Mouse (Mus musculus) CH12.LX (cell line): ENCODE data around the gene Reep6. TPM values are rescaled to one million over a fixed set of nuclear protein-coding genes. Genes with fewer than 3 reads are reported as not detected.

Source experiments
- DNase-seq: peaks from one replicate; pipeline ENCODE4 v3.0.0-alpha.2; 2013; ENCODE audit errors: extremely low read depth
- H3K27ac ChIP-seq: 2 replicates; pipeline ENCODE4 v1.5.1; 2012; ENCODE audit warnings: low read depth, mild to moderate bottlenecking, control low read depth, moderate library complexity; ENCODE audit not compliant: insufficient read depth
- H3K27me3 ChIP-seq: replicated peaks from 2 replicates; pipeline ENCODE3; 2012; ENCODE audit warnings: inconsistent platforms
- H3K36me3 ChIP-seq, 2 experiments: replicated peaks in 1 of 2; 2 replicates each; pipeline versions ENCODE3 to v1.6.1; 2012; ENCODE audit warnings: inconsistent platforms in 1 of 2, low read length in 1 of 2, mild to moderate bottlenecking in 1 of 2, mixed read lengths in 1 of 2, moderate library complexity in 1 of 2; ENCODE audit not compliant: control insufficient read depth in 1 of 2, insufficient read depth in 1 of 2
- H3K4me1 ChIP-seq, 2 experiments: 2 replicates each; pipeline ENCODE4 v1.6.1; 2012; ENCODE audit warnings: inconsistent platforms in 1 of 2, moderate library complexity in 1 of 2; ENCODE audit not compliant: insufficient read depth in 2 of 2, control insufficient read depth in 1 of 2
- H3K4me2 ChIP-seq: 2 replicates; pipeline ENCODE4 v1.6.1; 2012; ENCODE audit warnings: low read depth, mild to moderate bottlenecking, control low read depth; ENCODE audit not compliant: poor library complexity, insufficient read depth, severe bottlenecking
- H3K4me3 ChIP-seq, 3 experiments: fragments of 150-350 bp in 1 of 3; sonication (generic) in 1 of 3; replicated peaks in 1 of 3; 2 replicates each; pipeline versions ENCODE3 to v1.5.1; 2011 to 2012; ENCODE audit warnings: low read depth in 2 of 3, low read length in 2 of 3, mild to moderate bottlenecking in 2 of 3, moderate library complexity in 2 of 3, control low read depth in 1 of 3, improper control_type of control experiment in 1 of 3, inconsistent platforms in 1 of 3, mixed read lengths in 1 of 3; ENCODE audit not compliant: poor library complexity in 1 of 3
- H3K79me2 ChIP-seq: replicated peaks from 2 replicates; pipeline ENCODE4 v1.6.1; 2012; ENCODE audit warnings: mild to moderate bottlenecking, moderate library complexity; ENCODE audit not compliant: control insufficient read depth, poor library complexity, insufficient read depth, severe bottlenecking; ENCODE audit errors: extremely low read depth
- H3K9ac ChIP-seq: 2 replicates; pipeline ENCODE4 v1.6.1; 2012; ENCODE audit warnings: low read depth, mild to moderate bottlenecking, control low read depth, moderate library complexity; ENCODE audit not compliant: insufficient read depth
- H3K9me3 ChIP-seq: replicated peaks from 2 replicates; pipeline ENCODE3; 2012; ENCODE audit warnings: low read length, inconsistent platforms, mixed read lengths
- BHLHE40 ChIP-seq: IDR thresholded peaks from 2 replicates; pipeline ENCODE4 v1.6.1; 2011; ENCODE audit warnings: mild to moderate bottlenecking, low read depth, low read length, improper control_type of control experiment
- CHD1 ChIP-seq: IDR thresholded peaks from 2 replicates; pipeline ENCODE4 v1.6.1; 2012; ENCODE audit warnings: low read depth, low read length, improper control_type of control experiment, inconsistent platforms
- CHD2 ChIP-seq: IDR thresholded peaks from 2 replicates; pipeline ENCODE4 v1.6.1; 2011; ENCODE audit warnings: low read length, improper control_type of control experiment
- CTCF ChIP-seq, 2 experiments: IDR thresholded peaks in 1 of 2; conservative IDR thresholded peaks in 1 of 2; 2 replicates each; pipeline ENCODE4 v1.5.1; 2011 to 2012; ENCODE audit warnings: low read depth in 2 of 2, low read length in 2 of 2, improper control_type of control experiment in 1 of 2, inconsistent platforms in 1 of 2, mild to moderate bottlenecking in 1 of 2, moderate library complexity in 1 of 2
- ELF1 ChIP-seq: IDR thresholded peaks from 2 replicates; pipeline ENCODE4 v1.6.1; 2014; ENCODE audit warnings: low read depth, mild to moderate bottlenecking, inconsistent platforms, low read length, improper control_type of control experiment
- EP300 ChIP-seq: IDR thresholded peaks from 2 replicates; pipeline ENCODE4 v1.6.1; 2011; ENCODE audit warnings: low read length, improper control_type of control experiment
- GABPA ChIP-seq: IDR thresholded peaks from 2 replicates; pipeline ENCODE4 v1.6.1; 2012; ENCODE audit warnings: low read depth, low read length, improper control_type of control experiment, inconsistent platforms; ENCODE audit not compliant: insufficient replicate concordance
- KAT2A ChIP-seq: IDR thresholded peaks from 2 replicates; pipeline ENCODE4 v1.6.1; 2012; ENCODE audit warnings: low read length, improper control_type of control experiment, inconsistent platforms; ENCODE audit not compliant: insufficient replicate concordance
- MAFK ChIP-seq: IDR thresholded peaks from 2 replicates; pipeline ENCODE4 v1.6.1; 2011; ENCODE audit warnings: low read length, improper control_type of control experiment; ENCODE audit not compliant: insufficient replicate concordance
- MAX ChIP-seq: IDR thresholded peaks from 2 replicates; pipeline ENCODE4 v1.6.1; 2011; ENCODE audit warnings: low read length, improper control_type of control experiment
- MAZ ChIP-seq: IDR thresholded peaks from 2 replicates; pipeline ENCODE4 v1.6.1; 2012; ENCODE audit warnings: low read depth, mild to moderate bottlenecking, inconsistent platforms, low read length, improper control_type of control experiment, moderate library complexity
- MEF2A ChIP-seq: IDR thresholded peaks from 2 replicates; pipeline ENCODE4 v1.6.1; 2014; ENCODE audit warnings: low read depth, mild to moderate bottlenecking, inconsistent platforms, low read length, improper control_type of control experiment, borderline replicate concordance
- MXI1 ChIP-seq: IDR thresholded peaks from 2 replicates; pipeline ENCODE4 v1.6.1; 2011; ENCODE audit warnings: mild to moderate bottlenecking, low read depth, low read length, improper control_type of control experiment
- MYC ChIP-seq: IDR thresholded peaks from 2 replicates; pipeline ENCODE4 v1.6.1; 2011; ENCODE audit warnings: low read depth, mild to moderate bottlenecking, improper control_type of control experiment, low read length
- NELFE ChIP-seq: IDR thresholded peaks from 2 replicates; pipeline ENCODE4 v1.6.1; 2011; ENCODE audit warnings: low read depth, low read length, improper control_type of control experiment
- NRF1 ChIP-seq: IDR thresholded peaks from 2 replicates; pipeline ENCODE4 v1.6.1; 2014; ENCODE audit warnings: low read depth, mild to moderate bottlenecking, inconsistent platforms, low read length, improper control_type of control experiment, moderate library complexity
- PAX5 ChIP-seq: IDR thresholded peaks from 2 replicates; pipeline ENCODE4 v1.6.1; 2012; ENCODE audit warnings: low read length, inconsistent platforms, mixed read lengths
- POLR2A ChIP-seq: IDR thresholded peaks from 2 replicates; pipeline ENCODE4 v1.6.1; 2011; ENCODE audit warnings: low read depth, mild to moderate bottlenecking, improper control_type of control experiment, low read length
- POLR2AphosphoS2 ChIP-seq: IDR thresholded peaks from 2 replicates; pipeline ENCODE4 v1.6.1; 2011; ENCODE audit warnings: low read depth, low read length, improper control_type of control experiment
- RAD21 ChIP-seq: IDR thresholded peaks from 2 replicates; pipeline ENCODE4 v1.6.1; 2011; ENCODE audit warnings: low read depth, mild to moderate bottlenecking, low read length, improper control_type of control experiment, moderate library complexity
- SIN3A ChIP-seq: IDR thresholded peaks from 2 replicates; pipeline ENCODE4 v1.6.1; 2012; ENCODE audit warnings: low read length, improper control_type of control experiment, inconsistent platforms
- SMC3 ChIP-seq: IDR thresholded peaks from 2 replicates; pipeline ENCODE4 v1.6.1; 2011; ENCODE audit warnings: low read depth, low read length, improper control_type of control experiment
- TBP ChIP-seq: conservative IDR thresholded peaks from 2 replicates; pipeline ENCODE4 v1.6.1; 2011; ENCODE audit warnings: low read depth, low read length, improper control_type of control experiment
- TCF12 ChIP-seq: IDR thresholded peaks from 2 replicates; pipeline ENCODE4 v1.6.1; 2014; ENCODE audit warnings: low read depth, mild to moderate bottlenecking, inconsistent platforms, low read length, improper control_type of control experiment
- ZC3H11A ChIP-seq: IDR thresholded peaks from 2 replicates; pipeline ENCODE4 v1.6.1; 2012; ENCODE audit warnings: low read depth, mild to moderate bottlenecking, inconsistent platforms, low read length, improper control_type of control experiment
- ZKSCAN1 ChIP-seq: IDR thresholded peaks from 2 replicates; pipeline ENCODE4 v1.6.1; 2012; ENCODE audit warnings: low read depth, inconsistent platforms, low read length, improper control_type of control experiment, borderline replicate concordance
- ZMIZ1 ChIP-seq: IDR thresholded peaks from 2 replicates; pipeline ENCODE4 v1.6.1; 2012; ENCODE audit warnings: low read depth, mild to moderate bottlenecking, inconsistent platforms, low read length, improper control_type of control experiment
- dilution Hi-C: fragments of 300-500 bp; cut with MboI; formaldehyde crosslinking; loops from 2 replicates; pipeline ENCODE4 v1.14.3; 2020; ENCODE audit warnings: low sequenced_read_pairs; ENCODE audit not compliant: extremely low pct_unique_long_range_greater_than_20kb, extremely low pct_ligation_motif_present
- in situ Hi-C: fragments of 300-500 bp; cut with MboI; formaldehyde crosslinking; loops from 3 replicates; pipeline ENCODE4 v1.14.3; 2019; ENCODE audit warnings: low sequenced_read_pairs, low pct_ligation_motif_present, low pct_unique_long_range_greater_than_20kb, mixed read lengths
- polyA plus RNA-seq: library from polyadenylated mRNA; unstranded; fragments of >175 nt; gene quantifications from 2 replicates; pipeline ENCODE4 v1.2.1, GENCODE M21; 2012; ENCODE audit warnings: low read depth; ENCODE audit not compliant: insufficient read length
- total RNA-seq, 2 experiments: library from RNA; depleted of rRNA; stranded (reverse); fragments of 300-350 nt in 1 of 2; fragments of >200 nt in 1 of 2; gene quantifications; 2 replicates each; pipeline ENCODE4 v1.2.3; 2012 to 2014

The Reep6 gene
- total and polyA plus RNA-seq, 3 experiments = 0.48 to 7.5 (median 5.0) TPM

DNA sequence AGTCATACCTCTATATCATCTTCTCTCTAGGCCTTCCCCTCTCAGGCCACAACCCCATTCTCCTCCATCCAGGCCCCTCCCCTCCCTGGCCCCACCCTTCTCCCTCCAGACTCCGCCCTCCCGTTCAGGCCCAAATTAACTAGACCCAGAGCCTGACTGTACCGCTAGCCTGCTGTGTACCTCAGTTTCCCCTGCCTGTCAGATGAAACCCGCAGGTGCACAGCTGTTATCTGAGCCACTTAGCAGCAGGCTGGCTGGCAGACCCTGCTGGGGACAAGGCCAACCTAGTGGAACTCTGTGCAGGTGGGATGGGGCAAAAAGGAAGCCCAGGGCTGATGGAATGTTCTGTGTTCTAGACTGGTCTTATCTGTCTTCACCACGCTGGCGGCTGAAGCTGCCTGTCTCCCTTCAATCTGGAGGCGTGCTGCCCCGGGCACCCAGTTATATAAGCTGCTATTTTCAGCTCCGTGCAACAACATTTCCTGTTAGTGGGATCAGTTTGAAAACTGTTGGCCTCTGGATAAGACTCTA lies 14.4 kb downstream of the Reep6 start:
- no peak overlapping the region for H3K4me3 ChIP-seq
- H3K27me3 ChIP-seq = peaks cover 42% of the 10 kb centered on the region
- dilution Hi-C loops (no loop called here), in situ Hi-C loops (no loop called here)
- H3K9ac ChIP-seq = no peak overlapping the region
- H3K9me3 ChIP-seq = peaks cover 19% of the 10 kb centered on the region
- DNase-seq = no peak
- no peak overlapping the region for H3K4me2 ChIP-seq
- peaks cover 3 to 20% of the 10 kb centered on the region in 2 experiments for H3K4me1 ChIP-seq
- no peak for TF ChIP-seq CTCF (conservative IDR thresholded peaks at IDR 0.05 in 1 of 2, IDR thresholded peaks at IDR 0.05 in 1 of 2; ENCODE audit: low read depth in 2 of 2, low read length in 2 of 2)
- no peak for TF ChIP-seq POLR2A
- no peak for TF ChIP-seq ZMIZ1
- no peak for TF ChIP-seq ZC3H11A
- no peak for TF ChIP-seq CHD1
- no peak for TF ChIP-seq PAX5
- no peak for TF ChIP-seq EP300
- TF ChIP-seq MEF2A = no peak
- TF ChIP-seq MAFK = no peak
- no peak for TF ChIP-seq ELF1
- no peak for TF ChIP-seq SIN3A
- no peak for TF ChIP-seq TBP
- TF ChIP-seq MAX = no peak
- no peak for TF ChIP-seq ZKSCAN1
- TF ChIP-seq SMC3 = no peak
- no peak for TF ChIP-seq MXI1
- no peak for TF ChIP-seq NRF1
- TF ChIP-seq MAZ = no peak
- TF ChIP-seq BHLHE40 = no peak
- no peak for TF ChIP-seq CHD2
- H3K27ac ChIP-seq = no peak overlapping the region
- no peaks in the 10 kb centered on the region for H3K79me2 ChIP-seq
- H3K36me3 ChIP-seq = no peaks in the 10 kb centered on the region

GRCm38 (mm10) chr10:80345122-80345521 lies 15.4 kb downstream of the Reep6 start:
- DNase-seq = no peak
- in situ Hi-C loops = loop anchor here (5.0 kb wide), 1 partner anchor 168 kb away; the partner anchor contains the start of gene Efna2
- H3K4me3 ChIP-seq = no peak overlapping the region
- peaks cover 19% of the 10 kb centered on the region for H3K9me3 ChIP-seq
- no peaks in the 10 kb centered on the region for H3K36me3 ChIP-seq
- H3K4me2 ChIP-seq = no peak overlapping the region
- no peaks in the 10 kb centered on the region for H3K79me2 ChIP-seq
- no peak overlapping the region for H3K27ac ChIP-seq
- H3K4me1 ChIP-seq = peaks cover 3 to 14% of the 10 kb centered on the region in 2 experiments
- TF ChIP-seq RAD21 (no peak), NELFE (no peak), ZC3H11A (no peak), MEF2A (no peak), POLR2AphosphoS2 (no peak), GABPA (no peak), ZKSCAN1 (no peak), CTCF (conservative IDR thresholded peaks at IDR 0.05 in 1 of 2, IDR thresholded peaks at IDR 0.05 in 1 of 2; ENCODE audit: low read depth in 2 of 2, low read length in 2 of 2) (no peak), KAT2A (no peak), BHLHE40 (no peak), MYC (no peak), TCF12 (no peak), SIN3A (no peak), PAX5 (no peak), EP300 (no peak)
- no peak overlapping the region for H3K9ac ChIP-seq
- H3K27me3 ChIP-seq = peaks cover 50% of the 10 kb centered on the region
- dilution Hi-C loops = no loop called here
